Mouse (Mus musculus) left cerebral cortex, postnatal 4 days (tissue): ENCODE measurements around the gene Ifi211. TPM values are rescaled to one million over a fixed set of nuclear protein-coding genes. Genes with fewer than 3 reads are reported as not detected.
"Not testable (repeated sequence)": the region's sequence is repeated elsewhere in the genome, so short reads cannot be mapped to it uniquely, and the experiment has no call there.

Source experiments
- DNase-seq: peaks from one replicate; pipeline ENCODE4 v3.0.0-alpha.2; 2022
- intact Hi-C: fragments of 180-260 bp; cut with DNase I; formaldehyde crosslinking; loops from one replicate; pipeline ENCODE4 v1.15.1; 2025
- total RNA-seq, 2 experiments: library from RNA; stranded (reverse); gene quantifications; 2 replicates each; pipeline ENCODE4 v1.2.3; 2021

The Ifi211 gene
- total RNA-seq, 2 experiments from 2014 or later = 0.26 TPM; not detected in 1

GRCm38 (mm10) chr1:173880004-173880666 lies 32.7 kb downstream of the Ifi211 start:
- DNase-seq = peak; percentile 75

DNA sequence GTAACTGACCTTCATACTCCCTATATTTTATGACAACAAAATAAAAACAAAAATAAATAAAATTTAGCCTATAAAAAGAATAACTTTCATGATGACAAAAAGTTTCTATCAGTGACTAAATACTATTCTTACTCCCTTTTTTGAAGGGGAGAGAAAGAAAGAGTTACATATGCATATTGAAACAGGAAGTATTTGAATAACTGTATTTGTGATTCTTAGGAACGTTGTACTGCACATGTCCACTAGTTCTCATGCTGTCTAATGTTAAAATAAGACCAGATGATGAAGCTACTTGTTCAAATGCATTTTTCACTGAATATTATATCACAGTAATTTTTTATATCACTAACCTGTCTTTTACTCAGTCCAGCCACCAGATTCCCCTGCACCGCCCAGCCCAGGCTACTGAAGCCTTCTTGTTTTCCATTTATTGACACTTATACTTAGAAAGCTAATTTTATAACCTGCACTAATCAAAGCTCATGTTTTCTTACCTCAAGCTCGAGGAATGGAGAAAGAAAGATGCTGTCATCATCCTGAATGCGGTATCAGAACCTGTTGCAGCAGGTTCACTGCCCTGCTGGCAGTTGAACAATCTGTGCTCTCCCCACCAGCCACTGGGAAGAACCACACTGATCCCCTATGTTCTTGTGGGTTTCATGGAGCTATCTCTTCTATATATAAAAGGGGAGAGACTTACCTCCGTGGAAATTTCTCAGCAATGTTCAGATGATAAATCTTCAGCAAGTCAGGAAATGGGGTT lies 33.4 kb downstream of the Ifi211 start:
- intact Hi-C loops, DNase-seq: not testable (repeated sequence)

More at GRCm38 (mm10) chr1:173880004-173880666, 32.7 kb downstream of the Ifi211 start:
- intact Hi-C loops = not testable (repeated sequence)

GRCm38 (mm10) chr1:173878264-173878663 lies 34.6 kb downstream of the Ifi211 start:
- DNase-seq, intact Hi-C loops: not testable (repeated sequence)

DNA sequence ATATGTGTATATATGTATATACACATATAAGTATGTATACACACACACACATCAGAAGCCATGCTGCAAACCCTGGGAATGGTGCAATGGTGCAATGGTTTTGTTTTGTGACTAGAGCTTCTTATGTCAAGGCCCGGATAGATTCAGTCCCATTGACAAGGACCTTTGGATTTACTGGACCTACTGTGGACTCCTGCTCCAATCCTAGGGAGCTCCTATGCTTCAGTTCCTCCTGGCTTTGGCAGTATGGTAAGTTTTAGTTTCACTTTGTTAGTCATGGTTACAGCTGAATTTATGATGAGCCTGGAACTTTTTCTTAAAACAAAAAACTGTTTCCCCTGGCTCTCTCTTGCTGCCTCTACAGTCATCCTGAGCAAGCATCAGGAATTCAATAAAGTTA lies 35.7 kb downstream of the Ifi211 start:
- DNase-seq, intact Hi-C loops: not testable (repeated sequence)

GRCm38 (mm10) chr1:173868586-173868985 lies 44.3 kb downstream of the Ifi211 start:
- intact Hi-C loops, DNase-seq: not testable (repeated sequence)

DNA sequence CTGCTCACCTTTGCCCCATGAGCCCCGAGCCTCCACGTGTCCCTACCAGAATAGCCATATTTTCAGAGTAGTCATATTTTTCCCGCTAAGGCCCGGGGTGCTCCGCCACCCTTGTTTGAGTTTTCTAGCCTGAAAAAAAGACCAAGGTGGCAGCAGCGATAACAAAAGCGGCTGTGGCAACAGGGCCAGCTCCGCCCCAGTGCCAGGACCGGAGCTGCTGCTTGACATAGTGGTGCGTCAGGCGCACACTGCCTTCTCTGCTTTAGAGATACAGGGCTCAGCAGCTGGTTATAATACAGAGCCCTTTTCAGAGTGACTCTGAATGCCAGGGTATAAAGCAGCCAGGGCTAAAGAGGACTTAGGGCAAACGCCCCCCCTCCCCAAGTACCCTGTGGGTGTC lies 46.3 kb downstream of the Ifi211 start:
- intact Hi-C loops = no loop called here
- no peak for DNase-seq

GRCm38 (mm10) chr1:173853711-173854110 lies 59.1 kb downstream of the Ifi211 start:
- intact Hi-C loops = not testable (repeated sequence)
- peak; percentile 29 for DNase-seq

DNA sequence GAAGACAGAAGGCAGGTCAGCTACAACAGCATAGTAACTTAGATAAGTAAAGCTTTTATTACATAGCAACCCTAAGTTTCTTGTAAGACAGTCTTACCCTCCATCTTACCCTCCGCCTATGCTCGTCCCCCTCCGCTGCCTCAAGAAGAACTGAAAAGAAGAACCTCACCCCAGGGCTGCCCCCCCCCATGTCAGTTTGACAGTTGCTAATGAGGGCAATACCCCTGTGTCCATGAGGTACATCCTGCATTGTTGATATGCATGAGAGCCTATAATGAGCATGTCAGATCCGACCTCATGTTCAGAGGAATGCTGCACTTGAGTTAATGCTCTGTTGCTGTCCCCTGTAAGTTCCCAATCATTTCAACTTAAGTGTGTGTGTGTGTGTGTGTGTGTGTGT lies 60.0 kb downstream of the Ifi211 start:
- intact Hi-C loops, DNase-seq: not testable (repeated sequence)

Other genes starting within 250 kb of the Ifi211 start
- gene Ifi208, start 239.4 kb downstream of the Ifi211 start, total RNA-seq = under 1 TPM in 1 of 2 experiments, not detected in 1; 0.12 TPM
- gene Ifi207, start 171.3 kb downstream of the Ifi211 start, total RNA-seq = under 1 TPM; 0.24 to 0.28 TPM
- under 1 TPM in 1 of 2 experiments, not detected in 1; 0.16 TPM for gene Ifi204, start 146.1 kb downstream of the Ifi211 start, total RNA-seq
- 1 to 10 TPM; 1.3 to 1.6 TPM for gene Mndal, start 29.4 kb upstream of the Ifi211 start, total RNA-seq
- under 1 TPM; 0.68 to 0.72 TPM for gene Ifi203, start 29.6 kb upstream of the Ifi211 start, total RNA-seq
- gene Ifi202b, start 69.7 kb upstream of the Ifi211 start, total RNA-seq = not detected
- not detected for gene Ifi205, start 118.8 kb upstream of the Ifi211 start, total RNA-seq
- not detected for gene Olfr433, start 127.7 kb upstream of the Ifi211 start, total RNA-seq
- not detected for gene Olfr432, start 136.2 kb upstream of the Ifi211 start, total RNA-seq
- gene Olfr430, start 153.6 kb upstream of the Ifi211 start, total RNA-seq = not detected
- gene Olfr429, start 171.3 kb upstream of the Ifi211 start, total RNA-seq = not detected
- gene Olfr427, start 183.8 kb upstream of the Ifi211 start, total RNA-seq = not detected
- gene Olfr231, start 208.1 kb upstream of the Ifi211 start, total RNA-seq = not detected
- not detected for gene Olfr424, start 218.5 kb upstream of the Ifi211 start, total RNA-seq
- not detected for gene Olfr420, start 242.6 kb upstream of the Ifi211 start, total RNA-seq